Mouse (Mus musculus) thymus, adult 2 months (tissue): Measurements from ENCODE around the gene Rinl. TPM values are rescaled to one million over a fixed set of nuclear protein-coding genes. Genes with fewer than 3 reads are reported as not detected.
A peak's percentile ranks its signal among the peaks of the same experiment; 100 is the strongest.

Source experiments
- DNase-seq: peaks from one replicate; pipeline ENCODE4 v3.0.0; 2021
- H3K27ac ChIP-seq: fragments of 200-500 bp; 2 replicates; pipeline ENCODE4 v1.5.1; 2012; ENCODE audit warnings: low read length, control low read depth; ENCODE audit not compliant: control insufficient read depth, insufficient read depth
- H3K27me3 ChIP-seq: fragments of 200-500 bp; 2 replicates; pipeline ENCODE4 v1.6.1; 2012; ENCODE audit warnings: mild to moderate bottlenecking, low read length, moderate library complexity, mixed read lengths; ENCODE audit not compliant: control insufficient read depth, insufficient read depth
- H3K36me3 ChIP-seq: fragments of 200-500 bp; 2 replicates; pipeline ENCODE4 v1.6.1; 2012; ENCODE audit warnings: mild to moderate bottlenecking, low read length, moderate library complexity; ENCODE audit not compliant: control insufficient read depth, insufficient read depth
- H3K4me1 ChIP-seq: fragments of 200-500 bp; replicated peaks from 2 replicates; pipeline ENCODE4 v1.6.1; 2012; ENCODE audit warnings: low read length; ENCODE audit not compliant: control insufficient read depth, insufficient read depth
- H3K4me3 ChIP-seq: fragments of 200-500 bp; 2 replicates; pipeline ENCODE4 v1.5.1; 2012; ENCODE audit warnings: mild to moderate bottlenecking, low read length, control low read depth, moderate library complexity; ENCODE audit not compliant: control insufficient read depth, insufficient read depth
- CTCF ChIP-seq: fragments of 200-500 bp; IDR thresholded peaks from 2 replicates; pipeline ENCODE4 v1.5.1; 2012; ENCODE audit warnings: mild to moderate bottlenecking, control low read depth, low read length, moderate library complexity, borderline replicate concordance; ENCODE audit not compliant: control insufficient read depth, poor library complexity, insufficient read depth; ENCODE audit errors: extremely low read depth
- POLR2A ChIP-seq: fragments of 200-500 bp; IDR thresholded peaks from 2 replicates; pipeline ENCODE4 v1.6.1; 2012; ENCODE audit warnings: mild to moderate bottlenecking, low read length, control low read depth, moderate library complexity; ENCODE audit not compliant: control insufficient read depth, poor library complexity, insufficient read depth; ENCODE audit errors: extremely low read depth
- WGBS: fragments of 180-500 bp; shearing (Covaris S2); methylation state at CpG from one replicate; pipeline ENCODE4 v1.1.7; 2018; 5-methylcytosine and 5-hydroxymethylcytosine counted together
- polyA plus RNA-seq: library from polyadenylated mRNA; depleted of rRNA; stranded (reverse); fragments of >200 nt; gene quantifications from 2 replicates; pipeline ENCODE4 v1.2.3, GENCODE M21; 2012

Gene Rinl
- polyA plus RNA-seq, 1 experiment = 93.7 TPM

- peak; percentile 71 for DNase-seq
- WGBS = 16% methylated on average over 32 of the region's 32 CpGs
These were observed 7.8 kb downstream of the Rinl start for GRCm38 (mm10) chr7:28796562-28796975.

GRCm38 (mm10) chr7:28799994-28800393, 11.2 kb downstream of the Rinl start:
- no peaks in the 10 kb centered on the region for H3K27me3 ChIP-seq
- H3K4me1 ChIP-seq = peaks cover 42% of the 10 kb centered on the region
- peak overlapping the region; percentile 88 for H3K27ac ChIP-seq
- H3K36me3 ChIP-seq = peaks cover 9% of the 10 kb centered on the region
- peak; percentile 43 for DNase-seq
- no peak overlapping the region for H3K4me3 ChIP-seq
- WGBS = 15% methylated on average over 9 of the region's 9 CpGs
- no peak for TF ChIP-seq POLR2A
- no peak for TF ChIP-seq CTCF

More at GRCm38 (mm10) chr7:28796562-28796975, 7.8 kb downstream of the Rinl start:
- peak overlapping the region; percentile 52 for H3K27ac ChIP-seq
- H3K27me3 ChIP-seq = no peaks in the 10 kb centered on the region
- H3K4me1 ChIP-seq = peaks cover 46% of the 10 kb centered on the region
- H3K4me3 ChIP-seq = peak overlapping the region; percentile 30
- peaks cover 9% of the 10 kb centered on the region for H3K36me3 ChIP-seq
- TF ChIP-seq CTCF (peak; percentile 100), POLR2A (no peak)

- peaks cover 9% of the 10 kb centered on the region for H3K36me3 ChIP-seq
- H3K27me3 ChIP-seq = no peaks in the 10 kb centered on the region
- H3K4me3 ChIP-seq = no peak overlapping the region
- TF ChIP-seq POLR2A = no peak
- no peak for TF ChIP-seq CTCF
- H3K4me1 ChIP-seq = peaks cover 30% of the 10 kb centered on the region
- no peak for DNase-seq
- WGBS = 92% methylated on average over 3 of the region's 3 CpGs
- H3K27ac ChIP-seq = no peak overlapping the region
These were observed 12.7 kb downstream of the Rinl start for GRCm38 (mm10) chr7:28801451-28801850.

GRCm38 (mm10) chr7:28801901-28802670, 13.3 kb downstream of the Rinl start:
- Histone ChIP-seq H3K36me3 (peaks cover 9% of the 10 kb centered on the region), H3K4me3 (no peak overlapping the region), H3K27ac (no peak overlapping the region), H3K27me3 (no peaks in the 10 kb centered on the region), H3K4me1 (peaks cover 28% of the 10 kb centered on the region)
- TF ChIP-seq POLR2A (no peak), CTCF (no peak)
- 67% methylated on average over 10 of the region's 10 CpGs for WGBS
- DNase-seq = no peak

GRCm38 (mm10) chr7:28802846-28803588, 14.2 kb downstream of the Rinl start:
- Histone ChIP-seq H3K27ac (no peak overlapping the region), H3K36me3 (peaks cover 7% of the 10 kb centered on the region; the same call in 1 of the 2 replicates), H3K27me3 (no peaks in the 10 kb centered on the region), H3K4me1 (peaks cover 29% of the 10 kb centered on the region), H3K4me3 (no peak overlapping the region)
- TF ChIP-seq POLR2A = no peak
- TF ChIP-seq CTCF = no peak
- DNase-seq = no peak
- 60% methylated on average over 10 of the region's 10 CpGs for WGBS

GRCm38 (mm10) chr7:28803756-28804155, 15.0 kb downstream of the Rinl start:
- H3K4me3 ChIP-seq = no peak overlapping the region
- no peaks in the 10 kb centered on the region for H3K27me3 ChIP-seq
- TF ChIP-seq POLR2A = no peak
- TF ChIP-seq CTCF = no peak
- peaks cover 2% of the 10 kb centered on the region; the same call in 1 of the 2 replicates for H3K36me3 ChIP-seq
- DNase-seq = no peak
- H3K27ac ChIP-seq = no peak overlapping the region
- whole genome bisulfite sequencing = 95% methylated on average over 4 of the region's 4 CpGs
- H3K4me1 ChIP-seq = peaks cover 32% of the 10 kb centered on the region
